Mouse (Mus musculus): Measurements from ENCODE around the gene Xntrpc. TPM values are rescaled to one million over a fixed set of nuclear protein-coding genes. Genes with fewer than 3 reads are reported as not detected.

Gene Xntrpc
- polyA plus RNA-seq, 1 experiment from 2014 or later, result 1.3 TPM

GRCm38 (mm10) chr7:102109171-102109570 is 43.7 kb downstream of the Xntrpc start, which contains the start of gene Art5:
Art5 (minus strand) TSS chr7:102109489.
- Histone ChIP-seq H3K36me3 (ENCODE audit: control insufficient read depth, insufficient read depth, low read length) (no peaks in the 10 kb centered on the region), H3K27ac (ENCODE audit: low read depth, low read length) (no peak within 1 kb of the TSS), H3K4me3 (ENCODE audit: low read depth, low read length) (no peak within 1 kb of the TSS), H3K4me1 (ENCODE audit: control insufficient read depth, insufficient read depth, low read length) (no peaks in the 10 kb centered on the region), H3K9ac (ENCODE audit: low read length) (no peak within 1 kb of the TSS), H3K9me3 (replicated peaks; ENCODE audit: control insufficient read depth, low read length) (no peaks in the 10 kb centered on the region), H3K27me3 (replicated peaks; ENCODE audit: control insufficient read depth, insufficient read depth, low read length) (no peaks in the 10 kb centered on the region), H3K4me2 (ENCODE audit: low read length) (no peak within 1 kb of the TSS)
- 82% methylated on average over 7 of the region's 7 CpGs for WGBS
- ATAC-seq (no peak), DNase-seq (ENCODE audit: low spot score) (no peak)

- ATAC-seq (no peak), DNase-seq (ENCODE audit: low spot score) (no peak)
- H3K9ac ChIP-seq (ENCODE audit: low read length), result no peak overlapping the region
- no peak overlapping the region for H3K27ac ChIP-seq (ENCODE audit: low read depth, low read length)
- H3K36me3 ChIP-seq (ENCODE audit: control insufficient read depth, insufficient read depth, low read length), result no peaks in the 10 kb centered on the region
- no peaks in the 10 kb centered on the region for H3K4me1 ChIP-seq (ENCODE audit: control insufficient read depth, insufficient read depth, low read length)
- H3K4me2 ChIP-seq (ENCODE audit: low read length), result no peak overlapping the region
- H3K4me3 ChIP-seq (ENCODE audit: low read depth, low read length), result no peak overlapping the region
- no peaks in the 10 kb centered on the region for H3K9me3 ChIP-seq (replicated peaks; ENCODE audit: control insufficient read depth, low read length)
- no peaks in the 10 kb centered on the region for H3K27me3 ChIP-seq (replicated peaks; ENCODE audit: control insufficient read depth, insufficient read depth, low read length)
- WGBS, result 92% methylated on average over 4 of the region's 4 CpGs
Observed at GRCm38 (mm10) chr7:102109746-102110145, 44.2 kb downstream of the Xntrpc start.

GRCm38 (mm10) chr7:102113151-102113729 is 47.7 kb downstream of the Xntrpc start:
- Histone ChIP-seq H3K27me3 (replicated peaks; ENCODE audit: control insufficient read depth, insufficient read depth, low read length) (no peaks in the 10 kb centered on the region), H3K9ac (ENCODE audit: low read length) (no peak overlapping the region), H3K4me2 (ENCODE audit: low read length) (no peak overlapping the region), H3K9me3 (replicated peaks; ENCODE audit: control insufficient read depth, low read length) (no peaks in the 10 kb centered on the region), H3K27ac (ENCODE audit: low read depth, low read length) (no peak overlapping the region), H3K4me1 (ENCODE audit: control insufficient read depth, insufficient read depth, low read length) (no peaks in the 10 kb centered on the region), H3K4me3 (ENCODE audit: low read depth, low read length) (no peak overlapping the region), H3K36me3 (ENCODE audit: control insufficient read depth, insufficient read depth, low read length) (no peaks in the 10 kb centered on the region)
- ATAC-seq (no peak), DNase-seq (ENCODE audit: low spot score) (no peak)
- WGBS, result 87% methylated on average over 45 of the region's 45 CpGs

GRCm38 (mm10) chr7:102116579-102117331 is 51.2 kb downstream of the Xntrpc start, which contains the start of gene Chrna10:
Chrna10 (minus strand) TSS chr7:102116828.
- H3K4me3 ChIP-seq (ENCODE audit: low read depth, low read length), result no peak within 1 kb of the TSS
- H3K4me1 ChIP-seq (ENCODE audit: control insufficient read depth, insufficient read depth, low read length), result no peaks in the 10 kb centered on the region
- peaks cover 34% of the 10 kb centered on the region for H3K36me3 ChIP-seq (ENCODE audit: control insufficient read depth, insufficient read depth, low read length)
- H3K27me3 ChIP-seq (replicated peaks; ENCODE audit: control insufficient read depth, insufficient read depth, low read length), result no peaks in the 10 kb centered on the region
- H3K4me2 ChIP-seq (ENCODE audit: low read length), result no peak within 1 kb of the TSS
- 52% methylated on average over 7 of the region's 7 CpGs for WGBS
- no peak within 1 kb of the TSS for H3K27ac ChIP-seq (ENCODE audit: low read depth, low read length)
- DNase-seq (ENCODE audit: low spot score) (no peak), ATAC-seq (no peak)
- H3K9me3 ChIP-seq (replicated peaks; ENCODE audit: control insufficient read depth, low read length), result no peaks in the 10 kb centered on the region
- H3K9ac ChIP-seq (ENCODE audit: low read length), result no peak within 1 kb of the TSS

GRCm38 (mm10) chr7:102117382-102117781 is 51.9 kb downstream of the Xntrpc start:
- H3K4me1 ChIP-seq (ENCODE audit: control insufficient read depth, insufficient read depth, low read length), result no peaks in the 10 kb centered on the region
- no peak overlapping the region for H3K27ac ChIP-seq (ENCODE audit: low read depth, low read length)
- no peak overlapping the region for H3K4me3 ChIP-seq (ENCODE audit: low read depth, low read length)
- H3K9ac ChIP-seq (ENCODE audit: low read length), result no peak overlapping the region
- ATAC-seq (no peak), DNase-seq (ENCODE audit: low spot score) (no peak)
- H3K36me3 ChIP-seq (ENCODE audit: control insufficient read depth, insufficient read depth, low read length), result peaks cover 40% of the 10 kb centered on the region
- no peak overlapping the region for H3K4me2 ChIP-seq (ENCODE audit: low read length)
- WGBS, result 70% methylated on average over 6 of the region's 6 CpGs
- no peaks in the 10 kb centered on the region for H3K27me3 ChIP-seq (replicated peaks; ENCODE audit: control insufficient read depth, insufficient read depth, low read length)
- H3K9me3 ChIP-seq (replicated peaks; ENCODE audit: control insufficient read depth, low read length), result no peaks in the 10 kb centered on the region

- no peak for DNase-seq (ENCODE audit: low spot score)
Observed at GRCm38 (mm10) chr7:102120326-102120725, 54.8 kb downstream of the Xntrpc start.

GRCm38 (mm10) chr7:102132395-102132794 is 66.9 kb downstream of the Xntrpc start:
- no peak overlapping the region for H3K4me3 ChIP-seq (ENCODE audit: low read depth, low read length)
- no peaks in the 10 kb centered on the region for H3K4me1 ChIP-seq (ENCODE audit: control insufficient read depth, insufficient read depth, low read length)
- H3K27me3 ChIP-seq (replicated peaks; ENCODE audit: control insufficient read depth, insufficient read depth, low read length), result no peaks in the 10 kb centered on the region
- ATAC-seq (no peak), DNase-seq (ENCODE audit: low spot score) (no peak)
- no peak overlapping the region for H3K4me2 ChIP-seq (ENCODE audit: low read length)
- 97% methylated on average over 4 of the region's 4 CpGs for WGBS
- peaks cover 84% of the 10 kb centered on the region for H3K36me3 ChIP-seq (ENCODE audit: control insufficient read depth, insufficient read depth, low read length)
- no peaks in the 10 kb centered on the region for H3K9me3 ChIP-seq (replicated peaks; ENCODE audit: control insufficient read depth, low read length)
- no peak overlapping the region for H3K27ac ChIP-seq (ENCODE audit: low read depth, low read length)
- no peak overlapping the region for H3K9ac ChIP-seq (ENCODE audit: low read length)

More at GRCm38 (mm10) chr7:102120326-102120725, 54.8 kb downstream of the Xntrpc start:
- Histone ChIP-seq H3K9me3 (replicated peaks; ENCODE audit: control insufficient read depth, low read length) (no peaks in the 10 kb centered on the region), H3K9ac (ENCODE audit: low read length) (no peak overlapping the region), H3K27me3 (replicated peaks; ENCODE audit: control insufficient read depth, insufficient read depth, low read length) (no peaks in the 10 kb centered on the region), H3K27ac (ENCODE audit: low read depth, low read length) (no peak overlapping the region), H3K4me1 (ENCODE audit: control insufficient read depth, insufficient read depth, low read length) (no peaks in the 10 kb centered on the region), H3K4me3 (ENCODE audit: low read depth, low read length) (no peak overlapping the region), H3K36me3 (ENCODE audit: control insufficient read depth, insufficient read depth, low read length) (peaks cover 69% of the 10 kb centered on the region), H3K4me2 (ENCODE audit: low read length) (no peak overlapping the region)
- 93% methylated on average over 10 of the region's 10 CpGs for WGBS
- no peak for ATAC-seq

GRCm38 (mm10) chr7:102137464-102137863 is 72.0 kb downstream of the Xntrpc start:
- no peak overlapping the region for H3K9ac ChIP-seq (ENCODE audit: low read length)
- DNase-seq (ENCODE audit: low spot score) (peak; percentile 44), ATAC-seq (no peak)
- no peaks in the 10 kb centered on the region for H3K4me1 ChIP-seq (ENCODE audit: control insufficient read depth, insufficient read depth, low read length)
- no peak overlapping the region for H3K4me3 ChIP-seq (ENCODE audit: low read depth, low read length)
- no peak overlapping the region for H3K4me2 ChIP-seq (ENCODE audit: low read length)
- no peaks in the 10 kb centered on the region for H3K27me3 ChIP-seq (replicated peaks; ENCODE audit: control insufficient read depth, insufficient read depth, low read length)
- peaks cover 79% of the 10 kb centered on the region for H3K36me3 ChIP-seq (ENCODE audit: control insufficient read depth, insufficient read depth, low read length)
- H3K27ac ChIP-seq (ENCODE audit: low read depth, low read length), result no peak overlapping the region
- 84% methylated on average over 1 of the region's 1 CpGs for WGBS
- no peaks in the 10 kb centered on the region for H3K9me3 ChIP-seq (replicated peaks; ENCODE audit: control insufficient read depth, low read length)

GRCm38 (mm10) chr7:102137898-102138297 is 72.4 kb downstream of the Xntrpc start:
- H3K27me3 ChIP-seq (replicated peaks; ENCODE audit: control insufficient read depth, insufficient read depth, low read length), result no peaks in the 10 kb centered on the region
- no peaks in the 10 kb centered on the region for H3K4me1 ChIP-seq (ENCODE audit: control insufficient read depth, insufficient read depth, low read length)
- no peak for DNase-seq (ENCODE audit: low spot score)
- 96% methylated on average over 5 of the region's 5 CpGs for WGBS
- no peak overlapping the region for H3K4me3 ChIP-seq (ENCODE audit: low read depth, low read length)
- no peaks in the 10 kb centered on the region for H3K9me3 ChIP-seq (replicated peaks; ENCODE audit: control insufficient read depth, low read length)
- no peak overlapping the region for H3K9ac ChIP-seq (ENCODE audit: low read length)
- H3K36me3 ChIP-seq (ENCODE audit: control insufficient read depth, insufficient read depth, low read length), result peaks cover 74% of the 10 kb centered on the region
- ATAC-seq, result no peak
- no peak overlapping the region for H3K27ac ChIP-seq (ENCODE audit: low read depth, low read length)
- H3K4me2 ChIP-seq (ENCODE audit: low read length), result no peak overlapping the region

Measured in forebrain, embryonic 14.5 days (tissue).